Mouse (Mus musculus): ENCODE measurements at regions not wholly inside any gene's neighbourhood (a gene's known extent, or its start where the extent isn't known, plus 50 kb on each side); places are given as distances from the start of the nearest gene placed in this dataset.

DNA sequence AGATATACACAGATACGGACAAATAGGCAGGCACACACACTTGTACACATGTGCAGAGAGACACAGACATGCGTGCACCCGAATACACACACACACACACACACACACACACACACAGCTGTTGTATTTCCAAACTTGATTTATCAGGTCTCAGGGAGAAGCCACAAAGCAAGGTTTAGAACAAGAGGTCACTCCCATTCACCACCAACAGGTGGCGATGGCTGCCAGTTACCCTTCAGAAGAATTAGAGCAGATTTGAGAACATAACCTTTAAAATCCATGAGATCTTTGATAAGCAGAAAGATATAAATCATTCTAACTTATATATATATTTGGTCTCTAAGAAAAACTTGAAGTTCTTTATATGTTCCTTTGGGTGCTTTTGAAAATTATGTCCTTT is 169.9 kb upstream of the Cep162 start:
- Histone ChIP-seq H3K36me3 (no peaks in the 10 kb centered on the region), H3K27ac (replicated peaks) (no peak overlapping the region), H3K4me3 (no peak overlapping the region), H3K9me3 (replicated peaks) (no peaks in the 10 kb centered on the region), H3K27me3 (ENCODE audit: low read depth, poor library complexity, severe bottlenecking) (peaks cover 8% of the 10 kb centered on the region; the same call in 1 of the 2 replicates), H3K4me1 (no peaks in the 10 kb centered on the region; the same call in 1 of the 2 replicates)
- peak; percentile 28 for DNase-seq (ENCODE audit: low spot score)
- 68% methylated on average over 4 of the region's 4 CpGs for WGBS

- Histone ChIP-seq H3K27me3 (ENCODE audit: low read depth, poor library complexity, severe bottlenecking) (peaks cover 8% of the 10 kb centered on the region; the same call in 1 of the 2 replicates), H3K4me1 (no peaks in the 10 kb centered on the region; the same call in 1 of the 2 replicates), H3K9me3 (replicated peaks) (no peaks in the 10 kb centered on the region), H3K27ac (replicated peaks) (no peak overlapping the region), H3K36me3 (no peaks in the 10 kb centered on the region), H3K4me3 (no peak overlapping the region)
- DNase-seq (ENCODE audit: low spot score): no peak
- 47% methylated on average over 8 of the region's 8 CpGs for WGBS
These were observed 165.8 kb upstream of the Cep162 start for GRCm38 (mm10) chr9:87421175-87421574.

DNA sequence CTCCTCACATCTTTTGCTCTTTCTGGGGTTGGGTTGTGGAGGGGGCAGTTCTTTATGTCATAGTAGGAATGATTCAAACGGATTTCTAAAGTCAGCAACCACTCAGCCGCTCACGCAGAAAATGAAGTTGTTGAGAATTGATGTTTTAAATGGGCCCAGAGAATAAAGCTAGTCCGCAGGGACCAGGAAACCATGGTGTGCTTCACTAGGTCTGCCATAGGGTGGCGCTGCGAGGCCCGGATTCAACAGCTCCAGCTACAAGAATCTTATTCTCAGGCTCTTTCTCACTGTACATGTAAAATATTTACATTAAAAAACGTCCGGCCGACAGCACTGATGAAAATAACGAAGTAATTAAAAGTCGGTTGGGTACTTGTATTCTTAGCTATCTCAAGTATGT is 164.0 kb upstream of the Cep162 start:
- Histone ChIP-seq H3K4me1 (no peaks in the 10 kb centered on the region; the same call in 1 of the 2 replicates), H3K4me3 (no peak overlapping the region), H3K27me3 (ENCODE audit: low read depth, poor library complexity, severe bottlenecking) (peaks cover 8% of the 10 kb centered on the region; the same call in 1 of the 2 replicates), H3K36me3 (no peaks in the 10 kb centered on the region), H3K9me3 (replicated peaks) (no peaks in the 10 kb centered on the region), H3K27ac (replicated peaks) (no peak overlapping the region)
- WGBS: 19% methylated on average over 12 of the region's 12 CpGs
- DNase-seq (ENCODE audit: low spot score): peak; percentile 62

- no peak overlapping the region for H3K27ac ChIP-seq (replicated peaks)
- no peaks in the 10 kb centered on the region for H3K4me1 ChIP-seq
- H3K27me3 ChIP-seq (ENCODE audit: low read depth, poor library complexity, severe bottlenecking): no peaks in the 10 kb centered on the region
- no peak overlapping the region for H3K4me3 ChIP-seq
- WGBS: 52% methylated on average over 9 of the region's 9 CpGs
- H3K9me3 ChIP-seq (replicated peaks): no peaks in the 10 kb centered on the region
- no peaks in the 10 kb centered on the region for H3K36me3 ChIP-seq
- DNase-seq (ENCODE audit: low spot score): no peak
These were observed 157.6 kb upstream of the Cep162 start for GRCm38 (mm10) chr9:87412894-87413293.

GRCm38 (mm10) chr9:87411044-87411443 is 155.7 kb upstream of the Cep162 start:
- Histone ChIP-seq H3K27ac (replicated peaks) (no peak overlapping the region), H3K36me3 (no peaks in the 10 kb centered on the region), H3K27me3 (ENCODE audit: low read depth, poor library complexity, severe bottlenecking) (no peaks in the 10 kb centered on the region), H3K4me1 (no peaks in the 10 kb centered on the region), H3K4me3 (no peak overlapping the region), H3K9me3 (replicated peaks) (no peaks in the 10 kb centered on the region)
- no peak for DNase-seq (ENCODE audit: low spot score)
- WGBS: 91% methylated on average over 7 of the region's 7 CpGs

GRCm38 (mm10) chr9:87409736-87410135 is 154.4 kb upstream of the Cep162 start:
- no peaks in the 10 kb centered on the region for H3K9me3 ChIP-seq (replicated peaks)
- H3K4me3 ChIP-seq: no peak overlapping the region
- 89% methylated on average over 3 of the region's 3 CpGs for WGBS
- no peaks in the 10 kb centered on the region for H3K4me1 ChIP-seq
- H3K27me3 ChIP-seq (ENCODE audit: low read depth, poor library complexity, severe bottlenecking): no peaks in the 10 kb centered on the region
- DNase-seq (ENCODE audit: low spot score): no peak
- H3K36me3 ChIP-seq: no peaks in the 10 kb centered on the region
- no peak overlapping the region for H3K27ac ChIP-seq (replicated peaks)

DNA sequence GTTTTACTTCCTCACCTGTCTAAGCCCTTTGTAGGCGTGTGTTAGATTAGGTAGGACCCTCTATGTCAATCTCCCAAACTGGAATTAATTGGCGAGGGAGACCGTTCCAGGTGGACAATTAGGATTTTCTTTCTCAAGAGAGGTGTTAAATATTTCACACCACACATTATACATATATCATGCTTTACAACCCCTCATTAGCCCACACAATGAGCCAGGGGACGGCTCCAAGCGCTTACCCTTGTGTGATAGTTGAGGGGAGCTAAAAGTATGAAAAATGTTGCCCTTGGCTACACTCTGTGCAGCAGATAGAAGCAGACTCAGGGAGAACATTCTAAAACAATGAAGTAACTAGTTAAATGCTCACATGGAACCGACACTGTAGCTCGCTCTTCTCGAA is 153.5 kb upstream of the Cep162 start:
- 93% methylated on average over 8 of the region's 8 CpGs for WGBS
- DNase-seq (ENCODE audit: low spot score): no peak

GRCm38 (mm10) chr9:87406476-87406875 is 151.1 kb upstream of the Cep162 start:
- no peaks in the 10 kb centered on the region for H3K4me1 ChIP-seq
- H3K27ac ChIP-seq (replicated peaks): no peak overlapping the region
- H3K9me3 ChIP-seq (replicated peaks): no peaks in the 10 kb centered on the region
- no peak for DNase-seq (ENCODE audit: low spot score)
- H3K36me3 ChIP-seq: no peaks in the 10 kb centered on the region
- no peaks in the 10 kb centered on the region for H3K27me3 ChIP-seq (ENCODE audit: low read depth, poor library complexity, severe bottlenecking)
- 88% methylated on average over 12 of the region's 12 CpGs for WGBS
- no peak overlapping the region for H3K4me3 ChIP-seq

More for the DNA sequence above, 153.5 kb upstream of the Cep162 start:
- Histone ChIP-seq H3K27me3 (ENCODE audit: low read depth, poor library complexity, severe bottlenecking) (no peaks in the 10 kb centered on the region), H3K9me3 (replicated peaks) (no peaks in the 10 kb centered on the region), H3K27ac (replicated peaks) (no peak overlapping the region), H3K36me3 (no peaks in the 10 kb centered on the region), H3K4me1 (no peaks in the 10 kb centered on the region), H3K4me3 (no peak overlapping the region)

- WGBS: 93% methylated on average over 7 of the region's 7 CpGs
These were observed 149.9 kb upstream of the Cep162 start for GRCm38 (mm10) chr9:87405115-87405720.

DNA sequence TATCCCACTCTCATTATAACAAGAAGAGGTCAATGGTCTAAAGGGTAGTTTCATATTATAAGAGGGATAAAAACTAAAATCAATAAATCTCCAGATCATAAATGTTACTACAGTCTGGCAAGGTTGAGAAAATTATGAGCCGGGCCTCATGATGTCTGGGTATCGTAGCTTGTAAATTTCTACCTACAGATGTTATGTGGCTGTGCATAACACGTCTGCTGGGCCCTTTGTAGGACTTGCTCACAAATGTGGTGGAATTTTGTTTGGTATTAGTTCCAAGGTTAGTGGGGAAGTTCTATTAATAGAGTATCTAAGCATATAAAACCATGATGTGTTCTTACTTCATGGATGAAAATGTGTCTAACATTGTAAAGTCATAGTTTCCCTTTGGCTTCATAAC is 146.7 kb upstream of the Cep162 start:
- Histone ChIP-seq H3K9me3 (replicated peaks) (no peaks in the 10 kb centered on the region), H3K27me3 (ENCODE audit: low read depth, poor library complexity, severe bottlenecking) (no peaks in the 10 kb centered on the region), H3K4me1 (no peaks in the 10 kb centered on the region), H3K36me3 (no peaks in the 10 kb centered on the region), H3K27ac (replicated peaks) (no peak overlapping the region), H3K4me3 (no peak overlapping the region)
- no peak for DNase-seq (ENCODE audit: low spot score)
- WGBS: 87% methylated on average over 3 of the region's 3 CpGs

More at GRCm38 (mm10) chr9:87405115-87405720, 149.9 kb upstream of the Cep162 start:
- no peaks in the 10 kb centered on the region for H3K4me1 ChIP-seq
- no peaks in the 10 kb centered on the region for H3K27me3 ChIP-seq (ENCODE audit: low read depth, poor library complexity, severe bottlenecking)
- H3K27ac ChIP-seq (replicated peaks): no peak overlapping the region
- H3K36me3 ChIP-seq: no peaks in the 10 kb centered on the region
- no peak overlapping the region for H3K4me3 ChIP-seq
- no peaks in the 10 kb centered on the region for H3K9me3 ChIP-seq (replicated peaks)
- DNase-seq (ENCODE audit: low spot score): no peak

GRCm38 (mm10) chr9:87387516-87387915 is 132.2 kb upstream of the Cep162 start:
- no peak overlapping the region for H3K27ac ChIP-seq (replicated peaks)
- DNase-seq (ENCODE audit: low spot score): no peak
- H3K9me3 ChIP-seq (replicated peaks): no peaks in the 10 kb centered on the region
- H3K4me3 ChIP-seq: no peak overlapping the region
- H3K27me3 ChIP-seq (ENCODE audit: low read depth, poor library complexity, severe bottlenecking): no peaks in the 10 kb centered on the region
- H3K4me1 ChIP-seq: no peaks in the 10 kb centered on the region
- H3K36me3 ChIP-seq: no peaks in the 10 kb centered on the region
- 81% methylated on average over 5 of the region's 5 CpGs for WGBS

GRCm38 (mm10) chr9:87383513-87383912 is 128.2 kb upstream of the Cep162 start:
- DNase-seq (ENCODE audit: low spot score): no peak
- Histone ChIP-seq H3K4me3 (no peak overlapping the region), H3K27ac (replicated peaks) (no peak overlapping the region), H3K27me3 (ENCODE audit: low read depth, poor library complexity, severe bottlenecking) (peaks cover 26% of the 10 kb centered on the region), H3K4me1 (no peaks in the 10 kb centered on the region), H3K36me3 (no peaks in the 10 kb centered on the region), H3K9me3 (replicated peaks) (no peaks in the 10 kb centered on the region)
- WGBS: 87% methylated on average over 3 of the region's 3 CpGs

DNA sequence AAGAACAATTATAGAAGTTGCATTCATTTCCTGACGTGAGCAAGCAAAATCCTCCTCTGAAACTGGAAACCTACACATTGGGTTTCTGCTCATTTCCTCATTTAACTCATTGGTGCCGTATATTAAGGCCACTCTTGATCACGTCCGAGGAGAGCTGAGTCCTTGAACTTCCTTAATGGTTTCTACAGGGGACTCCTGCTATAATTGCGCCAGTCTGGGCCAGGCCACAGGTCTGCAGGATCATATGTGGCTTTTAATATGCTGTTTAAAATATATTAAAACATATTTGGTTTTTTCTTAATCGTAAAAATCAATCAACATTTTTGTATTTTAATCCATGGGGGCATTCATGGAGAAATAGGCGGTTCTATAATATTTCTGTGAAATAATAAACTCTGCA is 122.6 kb upstream of the Cep162 start:
- no peaks in the 10 kb centered on the region for H3K36me3 ChIP-seq
- WGBS: 89% methylated on average over 7 of the region's 7 CpGs
- no peak overlapping the region for H3K27ac ChIP-seq (replicated peaks)
- DNase-seq (ENCODE audit: low spot score): no peak
- peaks cover 76% of the 10 kb centered on the region for H3K27me3 ChIP-seq (ENCODE audit: low read depth, poor library complexity, severe bottlenecking)
- no peak overlapping the region for H3K4me3 ChIP-seq
- H3K9me3 ChIP-seq (replicated peaks): no peaks in the 10 kb centered on the region
- H3K4me1 ChIP-seq: no peaks in the 10 kb centered on the region

Measured in midbrain, embryonic 10.5 days (tissue).